Mouse (Mus musculus): ENCODE data around the gene Zfp830. TPM values are rescaled to one million over a fixed set of nuclear protein-coding genes. Genes with fewer than 3 reads are reported as not detected.

Zfp830 gene
- 25.3 TPM for polyA plus RNA-seq (2014; fragmentation: Illumina TruSeq; extraction: RNeasy Lipid Tissue Mini Kit (QIAGEN cat#74804))

DNA sequence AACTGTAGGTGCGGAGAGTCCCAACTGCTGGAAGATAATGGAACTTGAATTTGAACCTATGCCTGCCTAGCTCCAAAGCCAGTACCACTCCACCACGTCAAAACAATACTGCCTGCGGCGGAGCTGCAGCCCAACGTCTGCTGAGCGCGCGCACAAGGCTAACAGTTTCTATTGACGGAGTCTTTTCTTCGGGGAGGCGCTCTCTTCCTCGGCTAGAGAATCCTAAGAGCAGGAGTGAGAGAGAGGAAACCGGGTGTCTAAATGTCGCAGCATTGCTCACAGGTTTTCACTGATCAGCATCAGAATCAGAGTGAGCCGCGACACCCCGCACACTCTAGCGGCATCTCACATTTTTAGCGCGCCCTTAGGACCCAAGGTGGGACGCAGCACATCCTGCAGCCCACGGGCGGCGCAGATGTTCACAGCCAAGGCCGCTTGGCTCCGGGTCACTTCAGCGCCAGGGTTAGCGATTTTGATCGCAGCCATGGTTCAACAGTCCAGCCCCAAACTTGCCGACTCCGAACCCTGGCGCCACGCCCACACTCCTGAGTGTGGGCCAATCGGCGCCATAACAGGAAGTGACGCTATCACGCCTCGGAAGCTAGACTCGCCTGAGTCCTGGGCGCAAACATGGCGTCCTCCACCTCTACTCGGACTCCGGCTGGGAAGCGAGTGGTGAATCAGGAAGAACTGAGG, at the start of gene Zfp830, which contains the start of gene Cct6b:
Gene Zfp830 (plus strand): TSS at position 604 of the 696 bp plus-strand sequence.
Gene Cct6b (minus strand): TSS at position 580 of the 696 bp plus-strand sequence.

DNA sequence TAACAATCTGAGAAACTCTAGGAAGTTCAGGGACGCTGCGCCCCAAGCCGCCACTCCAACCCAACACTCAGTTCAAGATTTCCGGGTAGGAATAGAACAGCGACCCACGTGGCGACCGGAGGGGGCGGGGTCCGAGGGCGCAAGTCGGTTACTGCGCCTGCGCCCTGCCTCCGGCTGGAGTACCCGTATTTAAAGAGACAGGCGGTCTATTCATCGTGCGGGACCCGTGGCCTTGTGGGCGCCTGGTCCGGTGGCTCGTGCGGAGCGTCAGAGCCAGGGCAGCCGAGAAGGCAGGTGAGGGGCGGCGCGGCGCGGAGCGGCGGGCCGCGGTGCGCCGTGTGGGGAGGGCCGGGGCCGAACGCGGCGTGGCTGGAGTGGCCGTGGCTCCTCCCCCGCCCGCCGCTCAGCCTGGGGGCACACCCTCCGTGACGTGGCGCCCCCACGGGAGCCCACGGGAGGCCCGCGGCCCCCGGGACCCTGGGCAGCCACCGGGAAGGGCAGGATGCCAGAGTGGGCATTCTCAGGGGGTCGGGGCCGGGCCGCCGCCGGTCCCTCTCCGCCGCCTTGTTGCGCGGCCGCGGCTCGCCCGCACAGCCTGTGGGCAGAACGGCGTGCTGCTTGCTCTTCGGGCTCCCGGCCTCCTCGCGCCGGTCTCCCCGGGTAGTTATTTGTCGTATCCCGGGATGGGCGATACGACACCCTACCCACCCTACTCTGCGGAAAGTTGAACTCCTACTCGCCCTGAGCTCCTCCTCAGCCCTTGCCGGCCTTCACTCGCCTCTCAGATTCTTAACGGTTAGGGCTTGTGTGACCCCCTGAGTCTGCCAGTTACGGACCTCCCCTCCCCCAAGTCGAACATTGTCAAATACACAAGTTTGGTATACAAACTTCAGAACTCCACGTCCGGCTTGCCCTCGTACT, 17.1 kb downstream of the Zfp830 start, which contains the start of gene Lig3:
Gene Lig3 (plus strand): TSS at position 126 of the 921 bp plus-strand sequence.

Other genes with a start within 250 kb of the Zfp830 start
- gene Cct6b, start within 50 bp of the Zfp830 start, polyA plus RNA-seq (2014; fragmentation: Illumina TruSeq; extraction: RNeasy Lipid Tissue Mini Kit (QIAGEN cat#74804)), result not detected
- gene Lig3, start 16.8 kb downstream of the Zfp830 start, polyA plus RNA-seq (2014; fragmentation: Illumina TruSeq; extraction: RNeasy Lipid Tissue Mini Kit (QIAGEN cat#74804)), result 37.7 TPM
- gene Rffl, start 106.9 kb downstream of the Zfp830 start, polyA plus RNA-seq (2014; fragmentation: Illumina TruSeq; extraction: RNeasy Lipid Tissue Mini Kit (QIAGEN cat#74804)), result 10.5 TPM
- 9.7 TPM for gene Rad51d, start 126.3 kb downstream of the Zfp830 start, polyA plus RNA-seq (2014; fragmentation: Illumina TruSeq; extraction: RNeasy Lipid Tissue Mini Kit (QIAGEN cat#74804))
- gene Fndc8, start 127.8 kb downstream of the Zfp830 start, polyA plus RNA-seq (2014; fragmentation: Illumina TruSeq; extraction: RNeasy Lipid Tissue Mini Kit (QIAGEN cat#74804)), result not detected
- 4.3 TPM for gene Nle1, start 144.1 kb downstream of the Zfp830 start, polyA plus RNA-seq (2014; fragmentation: Illumina TruSeq; extraction: RNeasy Lipid Tissue Mini Kit (QIAGEN cat#74804))
- 2.1 TPM for gene Unc45b, start 146.2 kb downstream of the Zfp830 start, polyA plus RNA-seq (2014; fragmentation: Illumina TruSeq; extraction: RNeasy Lipid Tissue Mini Kit (QIAGEN cat#74804))
- 20.1 TPM for gene Slfn5, start 187.0 kb downstream of the Zfp830 start, polyA plus RNA-seq (2014; fragmentation: Illumina TruSeq; extraction: RNeasy Lipid Tissue Mini Kit (QIAGEN cat#74804))
- gene Slfn9, start 227.5 kb downstream of the Zfp830 start, polyA plus RNA-seq (2014; fragmentation: Illumina TruSeq; extraction: RNeasy Lipid Tissue Mini Kit (QIAGEN cat#74804)), result 39.7 TPM

All from ovary, adult 10 weeks (tissue).